Mouse (Mus musculus) CD4-positive helper T cell, adult 2 months (primary cell): ENCODE results near the gene Cfap45.

ENCODE experiments used
- DNase-seq: peaks from one replicate; pipeline ENCODE4 v3.0.0-alpha.2; 2012; ENCODE audit warnings: low read depth, missing footprints, low spot score

The Cfap45 gene

DNA sequence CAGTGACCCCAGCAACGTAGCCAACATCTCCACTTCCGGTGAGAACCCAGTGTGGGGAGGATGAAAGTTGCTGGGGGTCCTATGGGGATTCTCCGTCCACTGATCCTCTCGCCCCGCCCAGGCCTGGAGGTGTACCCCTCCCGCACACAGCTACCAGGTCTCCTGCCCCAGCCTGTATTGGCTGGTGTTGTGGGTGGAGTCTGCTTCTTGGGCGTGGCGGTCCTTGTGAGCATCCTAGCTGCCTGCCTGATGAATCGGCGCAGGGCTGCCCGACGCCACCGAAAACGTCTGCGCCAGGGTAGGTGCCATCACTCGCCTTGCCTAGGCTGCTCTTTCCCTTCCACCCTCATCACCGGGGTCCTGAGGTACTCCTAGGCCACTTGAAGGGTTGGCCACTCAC is 24.6 kb upstream of the Cfap45 start:
- DNase-seq: no peak

DNA sequence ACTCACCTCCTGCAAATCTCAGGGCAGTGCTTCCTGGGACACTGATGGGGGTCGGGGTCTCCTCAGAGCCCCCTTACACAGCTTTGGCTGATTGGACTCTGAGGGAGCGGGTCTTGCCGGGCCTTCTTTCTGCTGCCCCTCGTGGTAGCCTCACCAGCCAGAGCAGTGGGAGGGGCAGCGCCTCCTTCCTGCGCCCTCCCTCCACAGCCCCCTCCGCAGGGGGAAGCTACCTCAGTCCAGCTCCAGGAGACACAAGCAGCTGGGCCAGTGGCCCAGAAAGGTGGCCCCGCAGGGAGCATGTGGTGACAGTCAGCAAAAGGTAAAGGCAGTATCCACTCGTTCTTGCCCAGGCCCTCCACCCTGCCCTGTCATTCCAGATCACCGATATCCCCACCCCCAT is 23.2 kb upstream of the Cfap45 start:
- no peak for DNase-seq

DNA sequence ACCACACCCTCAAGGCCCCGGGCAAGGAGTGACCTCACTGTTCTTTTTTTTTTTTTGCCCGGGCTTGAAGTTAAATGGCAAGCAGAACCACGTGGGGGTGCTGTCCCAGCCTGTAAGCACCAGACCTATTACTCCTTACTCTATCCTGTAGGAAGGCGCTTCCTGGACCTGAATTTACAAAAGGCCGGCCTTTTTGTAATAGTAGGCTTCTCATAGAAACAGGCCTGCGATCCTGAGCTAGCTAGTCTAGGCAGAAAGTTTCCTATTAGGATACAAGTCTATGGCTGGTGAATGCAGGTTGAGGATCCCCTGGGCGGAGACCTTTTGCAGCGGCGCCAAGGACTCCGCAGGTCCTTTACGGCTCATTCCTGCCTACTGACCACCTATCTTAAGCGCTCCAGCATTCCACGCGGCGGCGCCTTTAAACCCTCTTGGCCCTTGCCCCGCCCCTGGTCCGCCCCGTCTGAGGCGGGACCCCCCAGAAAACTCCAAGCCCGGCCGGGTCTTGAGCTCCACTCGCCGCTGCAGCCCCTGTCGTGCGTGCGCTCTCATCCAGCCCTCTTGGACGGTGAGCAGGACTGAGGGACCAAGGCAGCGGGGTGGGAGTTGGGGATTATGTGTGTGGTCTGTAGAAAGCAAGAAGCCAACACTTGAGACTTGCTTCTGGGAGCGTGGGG is 20.7 kb upstream of the Cfap45 start, which contains the start of gene Tagln2:
Gene Tagln2, plus strand, starts transcription at position 283 of the 677 bp plus-strand sequence.
- DNase-seq: peak; percentile 68

DNA sequence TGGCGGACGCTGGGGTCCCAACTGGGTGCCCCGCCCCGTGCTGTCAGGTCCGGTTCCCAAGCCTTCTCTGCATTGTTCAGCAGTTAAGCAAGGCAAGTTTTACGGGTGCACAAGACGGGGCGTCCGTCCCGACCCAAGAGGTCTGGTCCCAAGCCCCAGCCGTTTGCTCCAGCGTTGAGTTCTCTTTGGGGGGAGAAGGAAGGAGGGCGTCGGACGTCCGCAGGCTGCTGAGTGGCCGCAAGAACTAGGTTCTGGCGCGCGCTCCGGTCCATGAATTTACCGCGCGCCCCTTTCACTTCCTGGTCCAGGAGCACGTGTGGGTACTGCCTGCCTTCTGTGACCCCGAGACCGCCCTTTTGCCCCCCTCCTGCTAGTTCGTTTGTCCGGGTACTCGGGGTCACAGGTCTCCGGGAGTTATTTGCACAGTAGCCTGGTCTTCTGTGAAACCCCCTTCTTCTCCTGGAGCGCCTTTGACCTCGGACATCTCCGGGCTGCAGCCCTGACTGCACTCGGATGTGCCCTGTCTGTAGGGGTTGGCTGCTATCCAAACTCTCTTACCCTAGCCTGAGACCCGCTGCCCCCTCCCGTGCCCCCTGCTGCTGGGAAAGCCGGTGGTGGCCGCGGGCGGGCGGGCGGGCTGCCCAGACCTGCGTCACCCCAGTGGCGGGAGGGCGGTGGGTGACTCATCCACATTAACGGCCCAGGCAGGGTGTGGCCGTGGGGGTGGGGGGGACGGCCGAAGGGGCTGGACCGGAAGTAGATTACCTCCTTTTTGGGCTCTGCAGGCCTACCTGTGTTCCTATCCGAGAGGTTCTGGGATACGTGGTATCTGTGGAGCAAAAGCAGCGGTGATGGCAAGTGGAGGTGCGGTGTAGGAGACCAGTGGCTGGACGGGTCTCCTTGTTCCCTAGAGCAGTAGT is 19.9 kb upstream of the Cfap45 start:
- DNase-seq: peak; percentile 80

DNA sequence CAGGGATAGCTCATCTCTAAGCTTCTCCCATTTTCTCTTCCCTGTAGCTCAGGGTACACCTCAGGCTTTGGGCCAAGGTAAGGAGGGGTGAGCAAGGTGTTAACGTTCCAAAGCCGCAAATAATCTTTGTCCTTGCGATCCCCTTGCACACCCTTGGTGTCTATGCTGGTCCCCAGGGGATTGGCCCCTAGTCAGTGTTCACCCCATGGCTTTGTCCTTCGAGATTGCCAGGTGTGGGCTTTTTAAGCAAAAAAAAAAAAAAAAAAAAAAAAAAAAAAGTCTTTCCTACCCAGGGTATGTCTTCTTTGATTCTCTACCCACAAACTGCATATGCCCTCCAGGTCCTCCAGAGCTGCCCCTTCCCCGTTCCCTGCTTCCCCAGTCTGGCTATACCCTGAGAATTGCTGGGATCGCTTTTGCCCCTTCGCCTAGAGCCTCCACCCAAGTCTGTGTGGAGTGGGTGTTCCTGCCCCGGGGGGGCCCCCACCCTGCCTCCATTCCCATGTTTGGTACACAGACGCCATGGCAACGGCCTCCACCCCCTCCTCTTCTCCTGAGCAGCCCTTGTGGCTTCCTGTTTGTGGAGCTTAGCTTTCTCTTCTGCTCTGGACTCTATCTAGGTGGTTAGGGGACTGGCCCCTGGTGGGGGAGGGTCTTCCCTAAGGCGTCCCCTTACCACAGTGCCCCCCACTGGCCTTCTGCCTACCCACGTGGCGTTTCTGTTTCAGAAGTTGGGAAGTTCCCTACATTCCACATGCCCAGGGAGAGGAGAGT is 19.0 kb upstream of the Cfap45 start:
- DNase-seq: peak; percentile 91

DNA sequence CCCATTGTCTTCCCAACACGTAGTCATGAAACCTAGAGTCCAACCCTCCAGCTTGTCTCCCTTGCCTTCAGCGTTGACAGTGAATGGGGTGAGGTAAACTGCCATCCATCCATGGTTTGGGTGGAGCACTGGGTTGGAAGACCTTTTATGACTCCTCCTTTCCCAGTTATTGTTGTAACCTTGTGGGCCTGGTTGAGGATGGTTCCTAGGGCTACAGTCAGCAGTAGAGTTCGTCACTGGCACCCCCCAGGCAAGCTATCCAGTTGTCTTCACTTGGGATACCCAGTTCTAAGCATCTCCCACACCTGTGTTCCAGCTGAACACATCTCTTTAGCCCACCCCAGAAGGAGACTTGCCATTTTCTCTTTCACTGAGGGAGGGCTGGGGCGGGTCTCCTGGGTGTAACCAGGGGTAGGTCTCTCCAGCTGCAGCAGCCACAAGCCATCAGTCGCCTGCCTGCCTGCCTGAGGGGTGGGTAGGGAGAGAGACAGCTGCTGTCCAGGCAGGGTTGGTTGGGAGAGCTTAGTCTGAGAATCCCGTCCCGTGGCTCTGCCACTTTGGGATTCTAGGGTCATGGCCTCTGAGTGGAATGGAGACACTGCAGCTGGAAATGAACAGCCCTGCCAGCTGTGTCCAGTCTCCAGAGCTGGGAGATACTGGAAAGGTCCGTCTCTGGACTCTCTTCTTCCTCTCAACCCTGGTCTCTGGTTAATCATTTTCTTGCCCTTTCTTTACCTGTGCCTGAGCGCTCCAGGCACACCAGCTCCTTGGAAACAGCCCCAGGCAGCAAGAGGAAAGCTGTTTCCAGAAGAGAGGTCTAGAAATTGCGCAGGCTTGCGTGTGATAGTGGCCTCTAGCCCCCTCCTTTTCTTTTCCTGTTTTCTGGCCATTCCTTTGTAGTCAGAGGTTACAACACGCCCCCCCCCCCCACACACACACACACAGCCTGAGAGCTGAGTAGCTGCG is 18.2 kb upstream of the Cfap45 start:
- DNase-seq: peak; percentile 36

DNA sequence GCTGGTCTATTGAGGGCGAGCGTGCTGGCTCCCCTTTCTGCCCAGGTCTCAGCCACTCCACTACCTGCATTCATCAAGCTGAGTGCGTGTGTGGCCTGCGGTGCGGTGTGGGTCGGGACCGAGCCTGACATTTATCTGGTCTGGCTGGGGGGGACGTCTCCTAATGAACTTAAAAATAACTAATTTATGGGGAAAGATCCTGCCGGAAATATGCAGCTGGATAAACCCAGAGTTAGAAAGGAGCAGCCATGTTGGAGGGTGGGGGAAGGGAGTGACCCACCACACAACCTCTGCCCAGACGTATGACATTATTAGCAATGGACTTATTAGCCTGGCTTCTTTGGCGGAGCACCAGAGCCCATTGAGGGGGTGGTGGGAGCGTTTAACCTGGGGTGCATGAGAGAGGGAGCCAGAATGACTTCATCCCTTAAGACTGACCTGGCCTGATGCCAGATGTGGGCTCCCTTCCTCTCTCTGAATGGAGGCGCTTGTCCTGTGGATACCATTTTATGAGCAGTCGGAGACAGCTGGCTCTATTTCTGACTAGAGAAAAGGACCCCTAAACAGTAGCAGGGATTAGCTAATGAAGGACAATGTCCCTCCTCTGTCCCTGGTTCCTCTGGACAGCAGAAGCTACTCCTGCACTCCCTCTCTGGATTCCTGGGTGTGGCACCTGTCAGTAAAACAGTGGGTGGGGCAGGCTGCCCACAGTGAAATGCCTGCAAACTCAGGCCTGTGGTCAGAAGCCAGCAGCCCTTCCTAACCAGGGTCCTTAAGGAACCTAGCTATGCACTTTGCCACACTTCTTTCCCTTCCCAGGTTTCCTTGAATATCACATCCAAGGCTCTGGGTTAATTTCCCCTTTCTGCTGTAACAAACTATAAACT is 17.2 kb upstream of the Cfap45 start:
- DNase-seq: no peak

DNA sequence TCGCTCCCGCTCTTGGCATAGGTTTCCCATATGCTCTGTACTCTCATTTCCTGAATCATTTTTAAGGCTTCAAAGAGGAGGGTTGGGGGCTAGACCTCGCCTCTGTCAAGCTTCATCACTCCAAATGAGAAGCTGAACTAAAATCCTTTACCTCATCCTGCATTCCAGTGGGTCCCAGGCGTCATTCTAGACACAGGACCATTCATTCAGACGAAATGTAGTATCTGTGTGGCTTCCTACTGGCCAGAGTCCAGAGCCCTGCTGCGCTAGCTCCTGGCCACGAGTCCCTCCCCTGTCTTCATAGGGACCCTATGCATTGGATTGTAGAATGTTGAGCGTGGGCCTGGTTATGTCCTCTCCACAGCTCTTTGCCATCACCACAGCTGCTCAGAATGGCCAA is 15.8 kb upstream of the Cfap45 start:
- DNase-seq: no peak

DNA sequence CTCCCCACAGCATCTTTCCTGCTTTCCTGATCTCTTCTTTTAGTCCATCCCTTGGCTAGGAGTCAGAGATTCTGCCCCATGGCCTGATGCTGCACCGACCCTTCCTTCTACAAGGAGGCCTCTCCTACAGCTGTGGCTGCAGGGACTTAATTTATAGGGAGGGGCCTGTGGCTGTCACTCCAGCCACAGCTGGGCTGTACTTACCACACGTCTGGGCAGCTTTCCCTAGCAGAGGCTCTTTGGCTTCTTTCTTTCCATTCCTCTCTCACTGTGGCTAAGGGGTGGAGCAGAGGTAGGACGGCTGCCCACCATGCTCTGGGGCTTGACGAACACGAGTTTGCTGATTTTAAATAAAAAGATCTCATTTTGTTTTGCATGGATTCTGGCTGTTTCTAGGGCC is 13.6 kb upstream of the Cfap45 start:
- no peak for DNase-seq

DNA sequence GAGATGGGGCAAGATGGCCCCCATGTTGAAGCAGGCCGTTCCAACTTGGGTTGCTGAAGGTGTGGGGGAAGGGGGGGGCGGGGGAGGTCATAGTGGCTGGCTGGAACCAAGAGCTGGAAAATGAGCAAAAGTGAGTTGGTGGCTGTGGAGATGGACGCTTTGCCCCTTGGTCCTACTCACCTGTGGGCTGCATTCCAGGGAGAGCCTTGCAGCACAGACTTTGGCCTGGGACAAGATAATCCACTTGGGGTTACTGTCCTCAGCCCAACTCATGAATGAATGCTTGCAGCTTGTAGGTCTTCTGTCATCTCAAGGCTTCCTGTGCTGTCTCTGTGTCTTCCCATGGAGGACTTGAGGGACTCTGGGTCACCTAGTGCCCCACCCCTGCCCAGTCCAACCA is 12.9 kb upstream of the Cfap45 start:
- DNase-seq: no peak

DNA sequence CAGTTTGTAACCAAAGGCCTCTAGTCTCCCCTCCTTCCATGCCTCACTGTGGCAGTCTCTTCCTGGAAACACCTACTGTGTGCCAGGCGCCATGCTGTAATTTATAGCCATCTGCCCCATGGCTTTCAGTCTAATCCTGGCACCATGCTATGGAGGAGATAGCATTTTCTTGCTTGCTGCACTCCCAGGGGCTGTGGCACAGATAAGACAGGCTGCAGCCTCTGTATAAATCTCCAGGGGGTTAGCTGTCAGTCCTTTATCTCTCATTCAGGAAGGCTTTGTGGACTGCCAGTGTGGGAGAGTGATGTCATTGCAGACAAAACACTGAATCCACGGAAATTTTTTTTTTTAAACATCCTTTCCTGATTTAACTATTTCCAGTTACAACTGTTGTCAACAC is 12.4 kb upstream of the Cfap45 start:
- DNase-seq: no peak

DNA sequence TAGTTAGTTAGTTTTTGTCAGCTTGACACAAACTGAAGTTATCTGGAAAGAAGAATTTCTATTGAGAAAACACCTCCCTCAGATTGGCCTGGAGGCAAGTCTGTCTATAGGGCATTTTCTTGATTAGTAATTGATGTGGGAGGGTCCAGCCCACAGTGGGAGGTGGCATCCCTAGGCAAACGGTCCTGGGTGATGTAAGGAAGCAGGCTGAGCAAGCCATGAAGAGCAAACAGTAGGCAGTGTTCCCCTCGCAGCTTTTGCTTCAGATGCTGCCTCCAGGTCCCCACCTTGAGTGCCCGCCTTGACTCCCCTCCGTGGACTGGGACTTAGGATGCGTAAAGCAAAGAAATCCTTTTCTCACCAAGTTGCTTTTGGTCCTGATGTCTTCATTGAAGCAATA is 11.4 kb upstream of the Cfap45 start:
- DNase-seq: no peak

DNA sequence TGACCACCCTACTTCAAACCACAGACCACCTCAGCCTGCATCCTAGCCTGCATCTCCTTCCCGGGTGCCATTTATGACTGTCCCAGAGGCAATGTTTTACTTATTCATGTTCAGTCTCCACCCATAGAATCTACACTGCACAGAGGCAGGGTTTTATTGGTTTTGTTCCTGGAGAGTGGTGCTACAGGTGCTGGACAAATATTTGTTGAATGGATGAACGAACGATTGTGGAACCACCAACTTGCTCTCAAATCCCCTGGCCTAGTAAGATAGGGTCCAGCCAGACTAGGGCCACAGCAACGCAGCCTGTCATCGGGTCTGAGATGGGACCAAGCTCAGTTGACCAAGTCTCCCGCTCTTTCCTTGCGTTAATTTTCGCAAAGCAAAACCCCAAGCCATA is 10.6 kb upstream of the Cfap45 start:
- DNase-seq: no peak

DNA sequence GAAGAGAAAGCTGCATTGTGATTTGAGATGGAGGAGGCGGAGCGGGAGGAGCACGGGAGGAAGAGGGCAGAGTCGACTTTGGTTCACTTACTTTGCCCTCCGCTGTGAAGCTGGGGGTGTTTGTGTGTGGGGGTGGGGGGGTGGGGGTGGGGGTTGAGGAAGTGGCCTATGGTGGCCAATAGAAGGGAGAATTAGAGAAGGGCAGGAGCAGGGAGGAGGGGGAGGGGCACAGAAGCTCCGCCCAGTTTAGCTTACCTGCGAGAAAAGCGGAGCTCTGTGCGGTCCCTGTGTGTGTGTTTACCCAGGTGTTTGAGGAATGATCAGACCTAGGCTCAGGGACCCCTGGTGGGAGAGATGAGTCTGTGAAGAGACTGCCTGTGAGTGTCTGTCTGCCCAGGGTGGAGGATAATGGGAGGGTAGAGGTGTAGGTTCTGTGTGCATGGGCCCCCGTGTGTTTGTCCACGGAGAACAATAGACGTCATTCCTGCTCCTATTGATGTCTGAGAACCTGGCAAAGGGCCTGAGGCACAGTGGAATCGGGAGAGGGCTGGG is 10.1 kb upstream of the Cfap45 start:
- DNase-seq: no peak

DNA sequence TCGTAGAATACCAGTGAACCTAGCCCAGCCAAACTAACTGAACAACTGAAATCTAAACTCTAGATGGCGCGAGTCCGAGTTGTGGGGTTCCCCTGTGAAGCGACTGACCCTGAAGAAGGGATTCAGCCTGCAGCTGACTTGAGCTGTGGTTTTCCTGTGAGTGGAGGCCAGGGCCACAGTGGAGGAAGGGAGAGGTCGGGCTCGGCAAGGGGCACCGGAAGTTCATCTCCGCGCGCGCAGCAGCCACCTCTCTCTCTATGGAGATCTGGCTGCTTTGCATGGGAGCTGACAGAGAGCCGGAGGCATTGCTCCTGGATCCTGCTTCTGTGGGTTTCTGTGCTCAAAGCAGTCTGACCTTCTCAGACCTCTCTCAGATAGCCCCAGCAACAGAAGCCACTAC is 7.6 kb upstream of the Cfap45 start:
- DNase-seq: peak; percentile 80

DNA sequence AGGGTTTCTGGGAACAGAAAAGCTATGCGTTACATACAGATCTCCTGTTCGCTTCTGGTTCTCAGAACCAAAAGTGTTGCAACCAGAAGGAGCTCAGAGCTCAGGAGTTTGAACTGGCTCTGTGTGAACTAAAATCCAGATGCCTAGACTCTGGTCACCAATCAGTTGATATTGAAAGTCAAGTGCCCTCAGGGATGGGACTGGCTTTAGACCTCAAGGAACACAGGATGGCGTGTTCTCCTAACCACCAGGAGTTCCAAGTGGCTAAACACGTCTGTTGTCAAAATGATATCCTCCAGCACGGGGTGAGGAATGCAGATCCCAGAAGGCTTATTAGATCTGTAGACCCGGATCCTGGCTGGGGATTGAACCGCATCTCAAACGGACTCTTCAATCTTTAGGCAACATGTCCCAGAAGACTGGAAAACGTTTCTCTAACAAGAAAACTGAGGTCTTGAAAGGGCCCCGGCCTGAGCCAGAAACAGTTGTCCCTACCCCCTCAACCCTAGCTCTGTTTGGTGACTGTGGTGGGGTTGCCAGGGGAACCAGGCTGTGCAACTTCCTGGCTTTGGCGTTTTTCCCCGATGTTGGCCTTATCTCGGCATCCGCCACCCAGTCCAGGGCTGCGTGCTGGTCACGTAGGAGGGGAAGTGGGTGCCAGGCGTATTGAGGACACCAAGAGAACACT is 6.9 kb upstream of the Cfap45 start:
- DNase-seq: peak; percentile 89

DNA sequence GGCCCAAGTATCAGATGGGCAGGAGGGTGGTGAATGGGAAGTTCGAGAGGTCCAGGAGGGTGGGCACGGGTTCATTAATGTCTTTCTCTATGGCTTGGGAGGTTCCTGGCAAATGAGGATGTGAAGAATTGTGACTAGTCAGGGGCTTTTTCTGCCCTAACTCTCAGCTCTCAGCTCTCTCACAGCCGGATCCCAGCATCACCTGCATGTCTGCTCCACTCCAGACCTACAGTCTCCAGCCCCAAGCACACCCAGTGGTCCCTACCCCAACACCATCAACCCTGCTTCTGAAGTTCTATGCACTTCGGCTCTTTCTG is 6.4 kb upstream of the Cfap45 start:
- DNase-seq: no peak

DNA sequence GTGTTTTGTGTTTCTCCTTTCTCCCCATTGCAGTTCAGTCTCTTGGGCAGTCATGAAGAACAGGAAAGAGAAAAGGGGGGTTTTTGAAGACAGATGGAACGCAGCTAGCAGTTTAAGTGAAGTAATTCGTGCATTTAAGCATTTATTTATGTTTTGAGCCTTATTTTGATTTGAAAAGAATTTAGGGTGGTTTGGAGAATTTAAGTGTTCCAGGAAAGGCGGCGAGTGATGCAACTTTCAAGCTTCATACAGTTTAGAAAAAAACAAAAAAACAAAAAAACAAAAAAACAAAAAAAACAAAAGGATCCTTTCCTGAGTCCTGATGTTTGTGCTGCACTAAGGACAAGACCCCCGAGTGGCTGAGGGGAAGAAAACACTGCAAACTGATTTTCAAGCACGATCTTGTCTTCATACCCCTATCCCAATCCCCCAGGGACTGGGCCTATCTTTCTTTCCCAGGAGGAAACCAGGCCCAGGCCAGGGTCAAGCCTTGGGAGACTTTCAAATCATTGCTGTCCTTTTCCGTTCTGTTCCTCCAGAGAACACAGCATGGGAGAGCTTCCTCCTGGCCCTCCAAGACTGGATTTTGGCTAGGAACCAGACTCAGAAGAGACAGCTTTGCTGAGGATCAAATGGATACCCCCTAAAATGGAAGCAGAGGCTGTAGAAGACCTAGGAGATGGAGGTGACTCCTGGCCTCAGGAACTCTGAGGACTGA is 5.9 kb upstream of the Cfap45 start:
- DNase-seq: no peak

DNA sequence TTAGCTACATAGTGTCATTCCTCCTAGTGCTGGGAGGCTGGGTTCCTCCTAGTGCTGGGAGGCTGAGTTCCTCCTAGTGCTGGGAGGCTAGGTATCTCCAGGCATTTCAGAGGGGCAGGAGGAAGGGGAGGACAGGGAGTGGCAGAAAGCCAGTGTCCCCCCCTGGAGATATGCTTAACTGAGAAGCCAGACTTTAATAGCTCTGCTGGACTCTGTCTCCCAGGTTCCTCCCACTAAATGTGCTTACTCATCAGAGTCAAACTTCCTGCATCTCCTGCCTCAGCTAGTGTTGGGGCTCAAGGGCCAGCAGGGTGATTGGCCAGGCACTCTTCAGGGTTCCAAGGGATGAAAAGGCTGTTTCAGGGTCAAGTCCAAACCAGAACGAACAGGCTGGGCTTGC is 5.2 kb upstream of the Cfap45 start:
- no peak for DNase-seq
